Mouse (Mus musculus) liver, adult 2 months (tissue): ENCODE measurements around the gene Tmem30a. TPM values are rescaled to one million over a fixed set of nuclear protein-coding genes. Genes with fewer than 3 reads are reported as not detected.

ENCODE experiments used
- DNase-seq: peaks from one replicate; pipeline ENCODE4 v3.0.0-alpha.2; 2011; ENCODE audit warnings: low read depth, low spot score; ENCODE audit errors: extremely low read depth
- H3K27ac ChIP-seq: fragments of 200-500 bp; replicated peaks from 2 replicates; pipeline ENCODE4 v1.5.1; 2012; ENCODE audit warnings: low read depth, mild to moderate bottlenecking, control low read depth, inconsistent platforms, low read length; ENCODE audit not compliant: insufficient read depth
- H3K27me3 ChIP-seq: fragments of 200-500 bp; 2 replicates; pipeline ENCODE4 v1.6.1; 2012; ENCODE audit warnings: mild to moderate bottlenecking, moderate library complexity, low read length, inconsistent platforms; ENCODE audit not compliant: control insufficient read depth, insufficient read depth
- H3K36me3 ChIP-seq: fragments of 200-500 bp; 2 replicates; pipeline ENCODE4 v1.6.1; 2012; ENCODE audit warnings: low read length, inconsistent platforms; ENCODE audit not compliant: control insufficient read depth, insufficient read depth
- H3K4me1 ChIP-seq: fragments of 200-500 bp; 2 replicates; pipeline ENCODE4 v1.6.1; 2011; ENCODE audit warnings: low read length; ENCODE audit not compliant: control insufficient read depth, insufficient read depth
- H3K4me3 ChIP-seq: fragments of 200-500 bp; 2 replicates; pipeline ENCODE4 v1.5.1; 2011; ENCODE audit warnings: low read depth, mild to moderate bottlenecking, control low read depth, low read length, moderate library complexity; ENCODE audit not compliant: insufficient read depth
- H3K79me2 ChIP-seq: fragments of 200-500 bp; 2 replicates; pipeline ENCODE4 v1.6.1; 2012; ENCODE audit warnings: inconsistent platforms, mild to moderate bottlenecking, low read length, moderate library complexity; ENCODE audit not compliant: control insufficient read depth, insufficient read depth
- H3K9ac ChIP-seq: fragments of 200-500 bp; 2 replicates; pipeline ENCODE4 v1.6.1; 2012; ENCODE audit warnings: low read depth, mild to moderate bottlenecking, control low read depth, inconsistent platforms, low read length
- CTCF ChIP-seq: fragments of 200-500 bp; IDR thresholded peaks from 2 replicates; pipeline ENCODE4 v1.5.1; 2011; ENCODE audit warnings: low read depth, low read length, control low read depth
- POLR2A ChIP-seq: fragments of 200-500 bp; IDR thresholded peaks from 2 replicates; pipeline ENCODE4 v1.6.1; 2011; ENCODE audit warnings: low read length, control low read depth; ENCODE audit not compliant: insufficient read depth; ENCODE audit errors: extremely low read depth
- WGBS: fragments of 180-500 bp; shearing (Covaris S2); methylation state at CpG from one replicate; pipeline ENCODE4 v1.1.7; 2018; 5-methylcytosine and 5-hydroxymethylcytosine counted together
- polyA plus RNA-seq: library from polyadenylated mRNA; depleted of rRNA; stranded (reverse); fragments of >200 nt; gene quantifications from 2 replicates; pipeline ENCODE4 v1.2.3, GENCODE M21; 2012
- total RNA-seq: library from RNA; depleted of rRNA; stranded (reverse); fragments of >200 nt; gene quantifications from 2 replicates; pipeline ENCODE4 v1.2.3, GENCODE M21; 2014

Tmem30a gene
- total and polyA plus RNA-seq, 2 experiments = 54.0 to 156 TPM

GRCm38 (mm10) chr9:79806317-79807075 is 13.2 kb upstream of the Tmem30a start:
- no peak for TF ChIP-seq POLR2A
- peak; percentile 42 for TF ChIP-seq CTCF
- peak; percentile 40 for DNase-seq
- Histone ChIP-seq H3K79me2 (no peaks in the 10 kb centered on the region), H3K27me3 (no peaks in the 10 kb centered on the region), H3K4me3 (no peak overlapping the region), H3K27ac (no peak overlapping the region), H3K9ac (no peak overlapping the region), H3K36me3 (no peaks in the 10 kb centered on the region), H3K4me1 (no peaks in the 10 kb centered on the region)
- 46% methylated on average over 12 of the region's 12 CpGs for WGBS

- TF ChIP-seq POLR2A (no peak), CTCF (no peak)
- no peaks in the 10 kb centered on the region for H3K36me3 ChIP-seq
- no peak overlapping the region for H3K9ac ChIP-seq
- DNase-seq = no peak
- H3K27ac ChIP-seq = no peak overlapping the region
- H3K4me1 ChIP-seq = no peaks in the 10 kb centered on the region
- no peaks in the 10 kb centered on the region for H3K27me3 ChIP-seq
- H3K4me3 ChIP-seq = no peak overlapping the region
- 90% methylated on average over 10 of the region's 10 CpGs for WGBS
- no peaks in the 10 kb centered on the region for H3K79me2 ChIP-seq
Observed at GRCm38 (mm10) chr9:79805426-79805825, 12.1 kb upstream of the Tmem30a start.

DNA sequence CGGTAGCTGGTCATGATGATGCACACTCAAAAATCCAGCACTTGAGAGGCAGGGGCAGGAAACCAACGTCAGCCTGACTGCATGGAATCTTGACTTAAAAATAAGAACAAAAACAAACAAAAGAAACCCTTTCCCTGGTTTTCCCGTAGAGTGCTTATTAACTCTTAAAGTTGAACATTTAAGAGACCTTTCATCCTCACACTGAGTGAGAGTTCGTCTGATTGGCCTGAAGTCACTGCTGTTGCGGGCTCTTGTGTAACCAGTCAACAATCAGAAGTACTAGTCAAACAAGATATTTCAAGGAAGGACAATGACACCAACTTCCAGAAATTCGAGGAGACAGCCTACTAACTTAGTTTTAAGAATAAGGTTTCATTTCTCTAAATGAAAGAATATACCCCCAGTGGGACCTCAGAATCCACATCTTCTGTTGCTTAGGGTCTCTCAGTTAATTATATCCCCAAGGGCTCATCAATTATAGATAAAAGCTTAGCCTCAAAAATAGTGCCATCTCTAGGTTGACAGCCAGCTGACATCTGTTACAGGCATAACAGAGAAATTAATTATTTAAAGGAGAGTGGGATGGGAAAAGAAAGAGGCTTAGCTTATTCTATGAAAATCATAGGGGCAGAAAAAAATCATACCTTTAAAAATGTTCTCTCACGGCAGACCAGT is 3.3 kb upstream of the Tmem30a start:
- Histone ChIP-seq H3K4me1 (peaks cover 10% of the 10 kb centered on the region; the same call in 1 of the 2 replicates), H3K9ac (peak overlapping the region; percentile 23), H3K36me3 (no peaks in the 10 kb centered on the region), H3K27me3 (no peaks in the 10 kb centered on the region), H3K27ac (peak overlapping the region; percentile 70), H3K79me2 (peaks cover 6% of the 10 kb centered on the region; the same call in 1 of the 2 replicates), H3K4me3 (no peak overlapping the region)
- 29% methylated on average over 7 of the region's 7 CpGs for whole genome bisulfite sequencing
- DNase-seq = peak; percentile 91
- no peak for TF ChIP-seq CTCF
- no peak for TF ChIP-seq POLR2A

GRCm38 (mm10) chr9:79795076-79795475 is 1.8 kb upstream of the Tmem30a start:
- no peak for DNase-seq
- Histone ChIP-seq H3K27me3 (no peaks in the 10 kb centered on the region), H3K9ac (no peak overlapping the region; the same call in 1 of the 2 replicates), H3K4me1 (peaks cover 19% of the 10 kb centered on the region), H3K4me3 (no peak overlapping the region), H3K36me3 (no peaks in the 10 kb centered on the region), H3K27ac (peak overlapping the region; percentile 72), H3K79me2 (peaks cover 9% of the 10 kb centered on the region)
- TF ChIP-seq CTCF (no peak), POLR2A (no peak)
- WGBS = 10% methylated on average over 1 of the region's 1 CpGs

DNA sequence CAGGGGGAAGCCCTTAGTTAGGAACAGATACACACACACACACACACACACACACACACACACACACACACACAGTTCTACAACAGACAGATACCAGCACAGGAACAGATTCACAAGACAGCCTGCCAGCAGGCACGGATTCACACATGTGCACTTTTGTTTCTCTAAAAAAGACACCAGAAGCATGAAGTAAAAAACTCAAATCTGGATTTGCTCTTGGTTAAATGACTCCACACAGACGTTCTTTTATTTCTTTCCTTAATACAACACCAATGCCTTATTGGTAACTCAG is 7.6 kb downstream of the Tmem30a start:
- Histone ChIP-seq H3K79me2 (peaks cover 27% of the 10 kb centered on the region), H3K36me3 (no peaks in the 10 kb centered on the region), H3K4me1 (peaks cover 44% of the 10 kb centered on the region), H3K27me3 (no peaks in the 10 kb centered on the region), H3K9ac (no peak overlapping the region), H3K4me3 (no peak overlapping the region), H3K27ac (peak overlapping the region; percentile 74)
- no peak for DNase-seq
- no peak for TF ChIP-seq POLR2A
- TF ChIP-seq CTCF = no peak
- WGBS = 11% methylated on average over 2 of the region's 2 CpGs
